Mouse (Mus musculus) hindbrain, embryonic 12.5 days (tissue): ENCODE measurements around the gene Ascc3. TPM values are rescaled to one million over a fixed set of nuclear protein-coding genes. Genes with fewer than 3 reads are reported as not detected.

Experiments used
- ATAC-seq: fragments of 200-750 bp; cut with Nextera tagmentation; 2 replicates; pipeline ENCODE4 v1.8.0; 2017; ENCODE audit warnings: moderate TSS enrichment; ENCODE audit not compliant: low FRiP score
- H3K27ac ChIP-seq: fragments of 300-500 bp; sonication (generic); 2 replicates; pipeline ENCODE4 v1.5.1; 2016; ENCODE audit warnings: mild to moderate bottlenecking
- H3K27me3 ChIP-seq: fragments of 300-500 bp; sonication (generic); 2 replicates; pipeline ENCODE4 v1.6.1; 2016; ENCODE audit warnings: mild to moderate bottlenecking
- H3K36me3 ChIP-seq: fragments of 300-500 bp; sonication (generic); 2 replicates; pipeline ENCODE4 v1.6.1; 2016; ENCODE audit warnings: mild to moderate bottlenecking
- H3K4me1 ChIP-seq: fragments of 300-500 bp; sonication (generic); 2 replicates; pipeline ENCODE4 v1.6.1; 2016
- H3K4me2 ChIP-seq: fragments of 300-500 bp; sonication (generic); replicated peaks from 2 replicates; pipeline ENCODE4 v1.6.1; 2016; ENCODE audit warnings: mild to moderate bottlenecking
- H3K4me3 ChIP-seq: fragments of 300-500 bp; sonication (generic); 2 replicates; pipeline ENCODE4 v1.5.1; 2016; ENCODE audit warnings: mild to moderate bottlenecking
- H3K9ac ChIP-seq: fragments of 300-500 bp; sonication (generic); 2 replicates; pipeline ENCODE4 v1.6.1; 2016; ENCODE audit warnings: mild to moderate bottlenecking, moderate library complexity
- H3K9me3 ChIP-seq: fragments of 300-500 bp; sonication (generic); replicated peaks from 2 replicates; pipeline ENCODE4 v1.6.1; 2016; ENCODE audit warnings: mild to moderate bottlenecking
- WGBS: fragments of 180-500 bp; shearing (Covaris S2); methylation state at CpG from one replicate; pipeline ENCODE4 v1.1.7; 2016; 5-methylcytosine and 5-hydroxymethylcytosine counted together
- polyA plus RNA-seq: library from polyadenylated mRNA; unstranded; fragments of >200 nt; fragmentation: Nextera tagmentation; extraction: Ambion mirVana; gene quantifications from 2 replicates; pipeline ENCODE4 v1.2.1, GENCODE M21; 2016

Ascc3 gene
- 25.6 and 26.9 TPM in 2 replicates for polyA plus RNA-seq

DNA sequence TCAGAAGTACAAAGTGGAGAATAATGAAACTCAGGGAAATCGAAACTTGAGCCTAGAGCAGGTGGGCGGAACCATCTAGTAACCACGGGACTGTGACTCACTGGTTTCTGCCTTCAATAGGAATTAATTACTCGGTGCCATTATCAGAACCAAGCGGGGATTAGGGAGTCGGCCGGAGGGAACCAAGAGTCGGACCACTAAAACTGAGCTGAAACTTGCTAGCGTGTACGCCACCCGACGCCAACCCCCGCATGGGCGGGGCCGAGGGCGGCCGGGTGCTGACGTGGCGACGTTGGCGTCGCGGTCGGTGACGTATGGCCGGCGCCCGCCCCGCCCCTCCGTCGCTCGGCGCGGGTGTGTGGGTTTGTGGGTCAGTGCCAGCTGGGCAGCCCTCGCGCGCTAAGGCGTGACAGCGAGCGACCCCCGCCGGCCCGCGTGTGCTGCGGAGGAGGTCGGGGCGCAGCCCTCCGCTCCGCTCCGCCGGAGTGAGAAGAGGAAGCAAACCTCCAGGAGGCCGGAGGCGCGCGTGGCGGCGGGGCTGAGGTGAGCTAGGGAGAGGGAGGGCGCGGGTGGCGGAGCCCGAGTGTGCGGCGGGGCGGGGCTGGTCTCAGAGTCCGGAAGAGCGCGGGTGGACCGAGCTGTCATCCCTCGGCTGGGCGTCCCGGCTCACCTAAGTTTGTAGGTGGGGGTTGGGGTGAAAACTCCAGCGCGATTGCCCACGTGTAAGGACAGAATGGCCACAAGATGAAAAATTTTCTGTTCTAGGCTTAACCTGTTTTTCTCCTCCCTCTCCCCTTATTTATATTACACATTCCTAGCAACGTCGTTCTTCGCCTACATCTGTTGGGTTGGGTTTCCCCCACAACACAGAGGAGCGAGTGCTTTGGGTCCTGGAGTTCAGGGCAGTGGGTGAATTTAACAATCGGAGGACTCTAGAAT, at the start of gene Ascc3:
Ascc3 (plus strand) TSS at position 315 of the 939 bp plus-strand sequence.
- WGBS = under 1% methylated on average over 77 of the region's 79 CpGs

DNA sequence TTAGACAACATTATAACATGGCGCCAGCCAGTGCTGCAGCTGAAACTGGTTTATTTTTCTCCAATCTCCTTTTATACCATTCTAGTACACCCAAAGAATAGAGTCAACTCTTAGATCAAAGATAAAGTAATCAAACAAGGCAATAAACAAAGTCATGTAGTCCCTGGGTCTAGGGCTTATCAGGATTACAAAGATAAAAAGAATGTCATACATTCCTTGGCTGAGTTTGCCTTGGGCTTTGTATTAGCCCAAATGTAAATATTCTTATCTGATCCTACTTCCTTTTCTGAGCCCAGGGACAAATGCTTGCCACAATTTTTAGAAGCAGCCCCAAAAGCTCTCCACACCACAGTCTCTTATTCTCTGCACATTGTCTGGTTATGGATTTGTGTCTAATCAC, 7.7 kb upstream of the Ascc3 start:
- Histone ChIP-seq H3K27me3 (no peaks in the 10 kb centered on the region), H3K4me2 (no peak overlapping the region), H3K36me3 (no peaks in the 10 kb centered on the region), H3K27ac (no peak overlapping the region), H3K4me3 (no peak overlapping the region), H3K9ac (no peak overlapping the region), H3K4me1 (no peaks in the 10 kb centered on the region), H3K9me3 (no peaks in the 10 kb centered on the region)
- ATAC-seq = no peak
- WGBS = 88% methylated on average over 1 of the region's 1 CpGs

More for the DNA sequence above, at the start of gene Ascc3:
- Histone ChIP-seq H3K36me3 (no peaks in the 10 kb centered on the region), H3K9me3 (no peaks in the 10 kb centered on the region), H3K4me2 (peak within 1 kb of the TSS; percentile 66), H3K4me3 (peak within 1 kb of the TSS; percentile 87), H3K4me1 (peaks cover 3% of the 10 kb centered on the region; the same call in 1 of the 2 replicates), H3K27me3 (no peaks in the 10 kb centered on the region), H3K27ac (peak within 1 kb of the TSS; percentile 86), H3K9ac (peak within 1 kb of the TSS; percentile 79)
- ATAC-seq = peak; percentile 100

DNA sequence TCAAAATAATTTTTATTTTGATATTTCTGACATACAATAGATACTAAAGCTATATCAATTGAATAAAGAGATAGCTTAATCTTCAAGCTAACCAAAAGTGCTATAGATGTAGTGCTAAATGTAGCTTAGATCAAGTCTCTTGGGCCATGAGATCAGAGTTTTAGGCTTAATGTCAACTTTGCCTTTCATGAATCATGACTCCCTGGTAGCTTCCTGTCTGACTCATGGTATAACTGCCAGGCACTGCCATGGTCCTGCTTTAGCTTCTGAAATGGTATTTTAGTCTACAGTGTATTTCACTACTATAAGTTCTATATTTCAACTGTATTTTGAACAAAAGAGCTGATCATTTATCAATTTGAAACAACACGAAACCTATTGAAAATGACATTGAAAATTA, 5.9 kb upstream of the Ascc3 start:
- ATAC-seq = no peak
- WGBS = 90% methylated on average over 1 of the region's 1 CpGs
- Histone ChIP-seq H3K4me1 (no peaks in the 10 kb centered on the region), H3K27ac (no peak overlapping the region), H3K9me3 (no peaks in the 10 kb centered on the region), H3K4me3 (no peak overlapping the region), H3K36me3 (no peaks in the 10 kb centered on the region), H3K27me3 (no peaks in the 10 kb centered on the region), H3K4me2 (no peak overlapping the region), H3K9ac (no peak overlapping the region)

DNA sequence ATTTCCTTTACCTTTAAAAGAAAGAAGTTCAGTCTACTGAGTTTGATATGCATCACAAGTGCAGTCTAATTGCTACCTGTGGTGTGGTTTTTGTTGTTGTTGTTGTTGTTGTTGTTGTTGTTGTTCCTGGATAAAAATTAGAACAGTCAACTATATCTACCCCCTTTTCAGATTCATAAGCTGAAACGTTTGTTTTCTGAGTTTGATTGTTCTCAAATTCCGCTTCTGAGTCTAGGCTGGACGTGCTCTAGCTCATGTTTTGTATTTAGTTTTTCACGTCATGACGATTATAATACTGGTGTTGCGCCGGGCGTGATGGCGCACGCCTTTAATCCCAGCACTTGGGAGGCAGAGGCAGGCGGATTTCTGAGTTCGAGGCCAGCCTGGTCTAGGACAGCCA, 902 bp downstream of the Ascc3 start:
- Histone ChIP-seq H3K9ac (no peak overlapping the region), H3K9me3 (no peaks in the 10 kb centered on the region), H3K4me2 (peak overlapping the region; percentile 66), H3K4me3 (peak overlapping the region; percentile 87), H3K36me3 (no peaks in the 10 kb centered on the region), H3K27me3 (no peaks in the 10 kb centered on the region), H3K27ac (no peak overlapping the region), H3K4me1 (peaks cover 3% of the 10 kb centered on the region; the same call in 1 of the 2 replicates)
- WGBS = 82% methylated on average over 12 of the region's 12 CpGs
- ATAC-seq = no peak

DNA sequence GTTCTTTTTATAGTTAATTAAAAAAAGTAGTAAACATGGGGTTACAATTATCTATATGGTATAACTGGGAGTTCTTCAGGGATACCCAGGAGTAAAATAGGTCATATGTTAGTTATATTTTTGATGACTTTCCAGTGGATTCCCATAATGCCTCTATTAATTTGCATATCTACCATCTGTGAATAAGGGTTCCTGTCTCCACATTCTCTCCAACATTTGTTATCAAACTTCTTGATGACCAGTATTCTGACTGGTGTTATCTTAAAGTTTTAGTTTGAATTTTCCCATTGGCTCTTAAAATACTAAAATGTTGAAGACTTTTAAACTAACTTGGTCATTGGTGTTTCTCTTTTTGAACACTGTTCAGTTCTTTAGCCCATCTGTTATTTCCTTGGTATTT, 2.9 kb downstream of the Ascc3 start:
- no peak for ATAC-seq
- no peaks in the 10 kb centered on the region for H3K36me3 ChIP-seq

DNA sequence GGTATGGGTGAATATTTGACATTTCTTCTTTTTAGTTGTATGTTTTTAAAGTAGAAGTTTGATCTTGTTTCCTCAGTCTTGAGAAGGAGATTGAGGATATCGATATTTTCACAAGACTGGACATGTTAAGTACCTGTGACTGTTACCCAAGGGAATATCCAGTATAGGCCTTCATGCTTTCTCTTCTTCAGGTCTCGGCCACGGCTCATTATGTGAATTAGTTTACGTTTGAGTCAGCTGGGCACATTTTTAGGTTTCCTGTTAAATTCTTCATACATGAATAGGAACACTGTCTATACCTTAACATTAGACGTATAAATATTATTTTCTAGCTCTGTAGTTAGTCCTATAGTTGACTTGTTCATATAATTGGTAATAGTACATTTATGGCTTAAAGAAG, 12.4 kb downstream of the Ascc3 start:
- Histone ChIP-seq H3K4me3 (no peak overlapping the region), H3K9ac (no peak overlapping the region), H3K4me2 (no peak overlapping the region), H3K4me1 (no peaks in the 10 kb centered on the region), H3K27me3 (no peaks in the 10 kb centered on the region), H3K36me3 (no peaks in the 10 kb centered on the region), H3K27ac (no peak overlapping the region), H3K9me3 (no peaks in the 10 kb centered on the region)
- WGBS = 85% methylated on average over 5 of the region's 5 CpGs
- ATAC-seq = no peak

More for the DNA sequence above, 2.9 kb downstream of the Ascc3 start:
- H3K4me3 ChIP-seq = no peak overlapping the region
- no peaks in the 10 kb centered on the region for H3K27me3 ChIP-seq
- no peak overlapping the region for H3K9ac ChIP-seq
- H3K9me3 ChIP-seq = no peaks in the 10 kb centered on the region
- H3K4me2 ChIP-seq = no peak overlapping the region
- H3K27ac ChIP-seq = no peak overlapping the region
- peaks cover 3% of the 10 kb centered on the region; the same call in 1 of the 2 replicates for H3K4me1 ChIP-seq

DNA sequence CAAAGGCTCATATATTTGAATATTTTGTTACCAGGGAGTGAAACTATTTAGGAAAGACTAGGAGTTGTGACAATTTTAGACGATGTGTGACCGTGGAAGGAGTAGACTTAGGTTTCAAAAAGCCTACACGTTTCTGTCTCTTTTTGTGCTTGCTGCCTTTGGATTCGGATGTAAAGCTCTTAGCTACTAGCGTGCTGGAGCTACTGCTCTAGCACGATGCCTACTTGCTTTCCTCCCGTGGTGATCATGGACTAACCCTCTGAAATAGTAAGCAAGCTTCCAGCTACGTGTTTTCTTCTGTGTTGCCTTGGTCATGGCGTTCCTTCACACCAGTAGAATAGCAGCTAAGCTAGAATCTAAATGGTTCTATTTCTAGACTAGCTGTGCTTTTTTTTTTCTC, 21.4 kb downstream of the Ascc3 start:
- no peak overlapping the region for H3K9ac ChIP-seq

DNA sequence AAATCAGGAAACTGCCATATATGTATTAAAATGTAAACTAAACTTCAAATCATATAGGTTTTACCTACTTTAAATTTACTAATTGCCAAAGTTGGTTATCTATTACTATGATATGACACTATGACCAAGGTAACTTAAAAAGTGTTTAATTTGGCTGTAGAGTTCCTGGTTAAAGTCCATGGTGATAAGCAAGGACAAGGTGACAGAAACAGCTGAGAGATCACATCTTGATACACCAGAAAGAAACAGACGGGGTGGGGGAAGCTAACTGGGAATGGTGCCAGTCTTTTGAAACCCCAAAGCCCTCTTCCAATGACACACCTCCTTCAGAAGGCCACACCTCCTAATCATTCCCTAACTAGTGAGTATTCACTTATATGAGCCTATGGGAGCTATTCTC, 33.4 kb downstream of the Ascc3 start:
- H3K4me1 ChIP-seq = no peaks in the 10 kb centered on the region

More for the DNA sequence above, 21.4 kb downstream of the Ascc3 start:
- Histone ChIP-seq H3K27me3 (no peaks in the 10 kb centered on the region), H3K27ac (no peak overlapping the region), H3K4me3 (no peak overlapping the region), H3K4me1 (no peaks in the 10 kb centered on the region), H3K36me3 (peaks cover 7% of the 10 kb centered on the region), H3K4me2 (no peak overlapping the region), H3K9me3 (no peaks in the 10 kb centered on the region)
- 93% methylated on average over 9 of the region's 9 CpGs for WGBS
- no peak for ATAC-seq

DNA sequence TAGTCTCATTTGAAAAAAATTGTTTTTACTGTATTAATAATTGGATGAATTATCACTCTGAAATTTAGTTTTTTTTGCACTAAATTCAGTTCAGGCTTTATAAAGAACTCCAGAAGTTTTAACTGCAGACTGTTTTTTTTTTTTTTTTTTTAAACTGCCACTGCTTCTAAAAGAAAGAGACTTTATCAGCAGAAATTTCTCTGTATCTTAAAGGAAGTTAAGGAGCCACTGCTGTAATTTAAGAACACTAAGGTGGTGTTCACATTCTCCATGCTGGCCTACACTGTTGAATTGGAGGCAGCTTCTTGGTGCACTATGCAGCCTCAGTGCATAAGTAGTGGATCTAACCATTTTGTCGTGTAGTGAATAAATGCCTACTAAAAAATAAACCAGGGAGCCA, 47.1 kb downstream of the Ascc3 start:
- 93% methylated on average over 1 of the region's 1 CpGs for WGBS
- Histone ChIP-seq H3K27me3 (no peaks in the 10 kb centered on the region), H3K36me3 (no peaks in the 10 kb centered on the region), H3K27ac (no peak overlapping the region), H3K4me1 (no peaks in the 10 kb centered on the region), H3K9ac (no peak overlapping the region), H3K4me3 (no peak overlapping the region), H3K4me2 (no peak overlapping the region), H3K9me3 (no peaks in the 10 kb centered on the region)
- no peak for ATAC-seq

More for the DNA sequence above, 33.4 kb downstream of the Ascc3 start:
- Histone ChIP-seq H3K9me3 (no peaks in the 10 kb centered on the region), H3K4me2 (no peak overlapping the region), H3K4me3 (no peak overlapping the region), H3K36me3 (peaks cover 5% of the 10 kb centered on the region; the same call in 1 of the 2 replicates), H3K27me3 (no peaks in the 10 kb centered on the region), H3K27ac (no peak overlapping the region), H3K9ac (no peak overlapping the region)
- WGBS = 93% methylated on average over 1 of the region's 1 CpGs
- no peak for ATAC-seq

DNA sequence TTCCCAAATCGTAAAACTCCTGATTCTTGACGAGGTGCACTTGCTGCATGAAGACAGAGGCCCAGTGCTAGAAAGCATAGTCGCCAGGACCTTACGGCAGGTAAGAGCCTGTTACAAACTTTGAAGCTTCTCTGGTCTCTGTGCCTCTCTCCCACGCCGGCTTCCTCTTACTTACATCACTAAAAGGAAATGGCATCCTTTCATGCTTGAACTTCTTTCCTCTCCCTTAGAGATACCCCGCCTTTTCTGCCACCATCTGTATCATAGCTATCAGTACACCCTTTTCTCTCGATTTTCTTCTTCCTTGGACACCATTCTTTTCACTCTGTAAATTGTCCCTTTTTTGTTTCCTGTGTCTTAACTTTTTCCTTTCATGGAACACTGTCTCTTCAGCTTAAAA, 58.1 kb downstream of the Ascc3 start:
- no peaks in the 10 kb centered on the region for H3K4me1 ChIP-seq
- no peaks in the 10 kb centered on the region for H3K9me3 ChIP-seq
- H3K27me3 ChIP-seq = no peaks in the 10 kb centered on the region
- no peak overlapping the region for H3K4me2 ChIP-seq
- H3K36me3 ChIP-seq = peaks cover 3% of the 10 kb centered on the region
- H3K27ac ChIP-seq = no peak overlapping the region
- WGBS = 91% methylated on average over 8 of the region's 8 CpGs
- H3K9ac ChIP-seq = no peak overlapping the region
- no peak for ATAC-seq
- no peak overlapping the region for H3K4me3 ChIP-seq

DNA sequence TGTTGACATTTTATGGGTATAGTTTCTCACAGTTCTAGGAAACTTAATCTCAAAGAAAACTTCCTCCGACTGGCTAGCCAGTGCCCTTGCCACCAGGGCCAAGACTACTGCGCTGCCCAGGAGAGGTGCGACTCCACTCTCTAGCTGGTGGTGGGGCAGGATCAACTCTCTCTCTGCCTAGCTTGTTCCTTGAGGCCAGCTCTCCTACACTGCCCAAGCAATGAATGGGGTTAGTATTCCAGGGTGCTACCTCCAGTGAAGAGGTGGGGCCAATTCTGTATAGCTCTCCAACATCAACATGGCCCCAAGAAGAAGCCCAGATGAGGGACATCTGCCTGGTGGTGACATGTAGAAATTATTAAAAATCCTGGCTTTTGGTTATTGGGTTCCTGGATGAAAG, 61.1 kb downstream of the Ascc3 start:
- Histone ChIP-seq H3K27me3 (no peaks in the 10 kb centered on the region), H3K27ac (no peak overlapping the region), H3K9me3 (no peaks in the 10 kb centered on the region), H3K4me1 (no peaks in the 10 kb centered on the region), H3K9ac (no peak overlapping the region), H3K4me3 (no peak overlapping the region), H3K36me3 (peaks cover 3% of the 10 kb centered on the region), H3K4me2 (no peak overlapping the region)
- WGBS = 97% methylated on average over 3 of the region's 3 CpGs
- ATAC-seq = no peak

DNA sequence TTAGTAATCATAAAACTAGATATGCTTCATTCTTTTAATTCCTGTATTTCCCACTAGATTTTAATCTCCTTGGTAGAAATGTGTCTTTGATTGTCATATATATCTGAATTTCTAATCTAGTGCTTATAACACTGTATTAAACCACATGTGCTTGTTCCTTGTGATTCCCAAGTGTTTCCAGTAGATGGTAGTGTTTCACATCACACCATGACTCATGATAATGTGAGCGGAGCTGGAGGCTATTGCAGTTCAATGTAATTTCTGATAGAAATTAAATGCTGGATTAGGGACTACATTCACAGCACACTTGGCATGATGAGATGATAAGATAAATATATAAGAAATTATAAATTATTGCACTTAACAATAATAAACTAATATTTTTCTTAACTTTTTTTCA, 64.9 kb downstream of the Ascc3 start:
- no peak overlapping the region for H3K9ac ChIP-seq
- ATAC-seq = peak; percentile 76
- no peaks in the 10 kb centered on the region; the same call in 1 of the 2 replicates for H3K36me3 ChIP-seq
- H3K9me3 ChIP-seq = no peaks in the 10 kb centered on the region
- no peak overlapping the region for H3K4me2 ChIP-seq
- no peaks in the 10 kb centered on the region for H3K27me3 ChIP-seq
- H3K4me1 ChIP-seq = no peaks in the 10 kb centered on the region
- H3K27ac ChIP-seq = no peak overlapping the region
- H3K4me3 ChIP-seq = no peak overlapping the region
- WGBS = 54% methylated on average over 1 of the region's 1 CpGs

DNA sequence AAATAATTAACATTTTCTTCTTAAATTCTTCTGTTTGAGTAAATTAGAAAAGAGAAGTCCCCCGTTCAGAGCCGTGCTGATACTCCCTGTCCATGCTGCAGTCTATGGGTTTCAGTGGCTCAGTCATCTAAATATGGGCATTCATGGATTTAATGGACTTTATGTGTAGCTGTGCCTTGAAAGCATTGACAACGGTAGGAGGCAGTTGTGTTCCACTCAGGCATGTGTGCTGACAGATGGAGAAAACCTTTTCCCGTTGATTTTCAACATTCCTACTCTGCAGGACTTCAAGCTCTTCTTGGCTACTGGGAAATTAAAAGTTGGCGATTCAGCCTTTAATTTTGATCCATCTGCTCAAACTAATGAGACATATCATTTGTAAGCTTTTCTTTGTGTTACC, 79.0 kb downstream of the Ascc3 start:
- no peaks in the 10 kb centered on the region for H3K9me3 ChIP-seq

More for the DNA sequence above, 79.0 kb downstream of the Ascc3 start:
- H3K36me3 ChIP-seq = no peaks in the 10 kb centered on the region
- H3K9ac ChIP-seq = no peak overlapping the region
- no peak overlapping the region for H3K4me2 ChIP-seq
- no peaks in the 10 kb centered on the region for H3K4me1 ChIP-seq
- ATAC-seq = no peak
- H3K27ac ChIP-seq = no peak overlapping the region
- H3K4me3 ChIP-seq = no peak overlapping the region
- WGBS = 57% methylated on average over 5 of the region's 5 CpGs
- no peaks in the 10 kb centered on the region for H3K27me3 ChIP-seq
